Mouse (Mus musculus) lung, embryonic 16.5 days (tissue): ENCODE data around the gene Wwox. TPM values are rescaled to one million over a fixed set of nuclear protein-coding genes. Genes with fewer than 3 reads are reported as not detected.

Experiments used
- ATAC-seq: fragments of 200-750 bp; cut with Nextera tagmentation; 2 replicates; pipeline ENCODE4 v1.8.0; 2017; ENCODE audit warnings: low read depth, mild to moderate bottlenecking, moderate library complexity
- H3K27ac ChIP-seq: fragments of 300-500 bp; sonication (generic); 2 replicates; pipeline ENCODE4 v1.5.1; 2014; ENCODE audit warnings: mild to moderate bottlenecking, control low read depth, low read length
- H3K27me3 ChIP-seq: fragments of 300-500 bp; sonication (generic); 2 replicates; pipeline ENCODE4 v1.6.1; 2014; ENCODE audit warnings: low read depth, low read length, mixed read lengths; ENCODE audit not compliant: control insufficient read depth, insufficient read depth
- H3K36me3 ChIP-seq: fragments of 300-500 bp; sonication (generic); 2 replicates; pipeline ENCODE4 v1.6.1; 2014; ENCODE audit warnings: low read length; ENCODE audit not compliant: control insufficient read depth, insufficient read depth
- H3K4me1 ChIP-seq: fragments of 300-500 bp; sonication (generic); replicated peaks from 2 replicates; pipeline ENCODE4 v1.6.1; 2014; ENCODE audit warnings: low read length, mixed read lengths; ENCODE audit not compliant: control insufficient read depth, insufficient read depth
- H3K4me2 ChIP-seq: fragments of 300-500 bp; sonication (generic); 2 replicates; pipeline ENCODE4 v1.6.1; 2014; ENCODE audit warnings: low read depth, low read length, control low read depth
- H3K4me3 ChIP-seq: fragments of 300-500 bp; sonication (generic); 2 replicates; pipeline ENCODE4 v1.5.1; 2014; ENCODE audit warnings: mild to moderate bottlenecking, low read length, control low read depth
- H3K9ac ChIP-seq: fragments of 300-500 bp; sonication (generic); 2 replicates; pipeline ENCODE4 v1.6.1; 2014; ENCODE audit warnings: low read length, control low read depth
- H3K9me3 ChIP-seq: fragments of 300-500 bp; sonication (generic); 2 replicates; pipeline ENCODE4 v1.6.1; 2016; ENCODE audit warnings: low read length; ENCODE audit not compliant: control insufficient read depth
- WGBS: fragments of 180-500 bp; shearing (Covaris S2); extraction: QIAGEN DNeasy Blood & Tissue Kit; methylation state at CpG from one replicate; pipeline ENCODE4 v1.1.7; 2014; 5-methylcytosine and 5-hydroxymethylcytosine counted together
- polyA plus RNA-seq: library from polyadenylated mRNA; unstranded; fragments of >200 nt; fragmentation: Nextera tagmentation; extraction: Ambion mirVana; gene quantifications from 2 replicates; pipeline ENCODE4 v1.2.1, GENCODE M21; 2015

Wwox gene
- polyA plus RNA-seq, 1 experiment from 2014 or later, result 20.2 TPM

GRCm38 (mm10) chr8:114479749-114480148 lies 40.3 kb downstream of the Wwox start:
- H3K4me1 ChIP-seq, result peaks cover 10% of the 10 kb centered on the region
- H3K4me3 ChIP-seq, result no peak overlapping the region
- H3K27ac ChIP-seq, result no peak overlapping the region
- H3K36me3 ChIP-seq, result no peaks in the 10 kb centered on the region
- no peaks in the 10 kb centered on the region for H3K27me3 ChIP-seq
- no peak for ATAC-seq
- no peak overlapping the region for H3K4me2 ChIP-seq
- WGBS, result 61% methylated on average over 8 of the region's 8 CpGs
- no peak overlapping the region for H3K9ac ChIP-seq
- H3K9me3 ChIP-seq, result no peaks in the 10 kb centered on the region

GRCm38 (mm10) chr8:114491662-114492160 lies 52.3 kb downstream of the Wwox start:
- no peak overlapping the region for H3K4me2 ChIP-seq
- ATAC-seq, result no peak
- 88% methylated on average over 5 of the region's 5 CpGs for WGBS
- H3K4me1 ChIP-seq, result no peaks in the 10 kb centered on the region
- H3K27ac ChIP-seq, result no peak overlapping the region
- no peak overlapping the region for H3K4me3 ChIP-seq
- no peaks in the 10 kb centered on the region for H3K27me3 ChIP-seq
- no peak overlapping the region for H3K9ac ChIP-seq
- H3K9me3 ChIP-seq, result no peaks in the 10 kb centered on the region
- H3K36me3 ChIP-seq, result no peaks in the 10 kb centered on the region

DNA sequence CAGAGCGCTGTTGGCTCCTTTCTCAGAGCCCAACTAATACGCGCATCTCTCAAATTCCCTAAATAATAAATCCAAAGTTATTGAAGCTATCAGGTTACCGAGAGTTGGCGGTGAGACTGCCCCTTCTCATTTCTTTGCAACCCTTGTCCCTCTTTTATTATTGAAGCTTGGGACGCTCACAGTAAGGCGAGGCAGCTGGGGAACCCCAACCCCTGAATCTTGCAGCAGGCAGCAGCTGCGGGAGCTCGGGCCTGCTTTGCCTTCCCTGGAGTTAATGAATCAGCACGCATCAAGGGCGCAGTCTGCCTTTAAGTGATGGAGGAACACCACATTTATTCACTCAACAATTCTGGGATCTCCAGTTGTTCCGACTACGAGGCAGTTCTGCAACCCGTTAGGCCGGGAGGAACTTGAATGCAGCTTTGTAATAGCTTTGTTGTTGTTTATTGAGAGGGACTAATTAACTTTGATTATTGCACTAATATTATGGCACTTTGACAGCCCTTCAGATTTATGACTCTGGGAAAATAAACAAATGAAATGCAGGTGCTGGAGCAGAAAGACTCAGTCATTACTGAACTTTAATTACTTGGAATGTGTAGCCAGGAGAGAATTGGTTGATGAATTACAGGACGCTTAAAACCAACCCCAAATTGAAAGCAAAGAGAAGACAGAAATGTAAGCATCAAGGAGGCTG lies 60.1 kb downstream of the Wwox start:
- WGBS, result 69% methylated on average over 16 of the region's 16 CpGs
- Histone ChIP-seq H3K9me3 (no peaks in the 10 kb centered on the region), H3K36me3 (no peaks in the 10 kb centered on the region), H3K27me3 (no peaks in the 10 kb centered on the region), H3K27ac (no peak overlapping the region), H3K9ac (no peak overlapping the region), H3K4me1 (peaks cover 4% of the 10 kb centered on the region), H3K4me2 (no peak overlapping the region), H3K4me3 (no peak overlapping the region)
- ATAC-seq, result no peak

GRCm38 (mm10) chr8:114501906-114502305 lies 62.5 kb downstream of the Wwox start:
- Histone ChIP-seq H3K4me1 (peaks cover 17% of the 10 kb centered on the region), H3K9ac (no peak overlapping the region), H3K4me2 (no peak overlapping the region), H3K4me3 (no peak overlapping the region), H3K27me3 (no peaks in the 10 kb centered on the region), H3K9me3 (no peaks in the 10 kb centered on the region), H3K27ac (no peak overlapping the region), H3K36me3 (no peaks in the 10 kb centered on the region)
- no peak for ATAC-seq
- WGBS, result 79% methylated on average over 6 of the region's 6 CpGs

DNA sequence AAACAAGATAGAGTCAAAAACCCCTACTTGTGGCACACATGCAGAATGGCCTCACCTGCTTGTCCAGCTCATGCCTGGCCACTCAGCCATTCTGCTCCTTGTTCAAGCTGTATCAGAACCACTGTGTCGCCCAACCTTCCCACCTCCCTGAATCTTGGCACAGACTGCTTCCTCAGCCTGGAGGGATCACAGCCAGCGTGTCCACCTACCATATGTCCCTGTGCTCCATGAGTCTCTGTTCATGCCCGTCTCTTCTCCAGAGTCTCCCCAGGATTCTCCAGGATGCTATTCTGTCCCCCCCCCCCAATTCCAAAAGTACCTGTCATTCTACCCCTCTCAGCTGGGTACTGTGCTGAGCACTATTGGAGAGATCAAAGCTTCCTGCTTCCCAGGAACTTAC lies 63.7 kb downstream of the Wwox start:
- no peak overlapping the region for H3K4me3 ChIP-seq
- H3K27ac ChIP-seq, result no peak overlapping the region
- no peaks in the 10 kb centered on the region for H3K36me3 ChIP-seq
- 67% methylated on average over 3 of the region's 3 CpGs for WGBS
- no peak overlapping the region for H3K4me2 ChIP-seq
- H3K27me3 ChIP-seq, result no peaks in the 10 kb centered on the region
- H3K4me1 ChIP-seq, result peaks cover 17% of the 10 kb centered on the region
- ATAC-seq, result no peak
- no peaks in the 10 kb centered on the region for H3K9me3 ChIP-seq
- H3K9ac ChIP-seq, result no peak overlapping the region

DNA sequence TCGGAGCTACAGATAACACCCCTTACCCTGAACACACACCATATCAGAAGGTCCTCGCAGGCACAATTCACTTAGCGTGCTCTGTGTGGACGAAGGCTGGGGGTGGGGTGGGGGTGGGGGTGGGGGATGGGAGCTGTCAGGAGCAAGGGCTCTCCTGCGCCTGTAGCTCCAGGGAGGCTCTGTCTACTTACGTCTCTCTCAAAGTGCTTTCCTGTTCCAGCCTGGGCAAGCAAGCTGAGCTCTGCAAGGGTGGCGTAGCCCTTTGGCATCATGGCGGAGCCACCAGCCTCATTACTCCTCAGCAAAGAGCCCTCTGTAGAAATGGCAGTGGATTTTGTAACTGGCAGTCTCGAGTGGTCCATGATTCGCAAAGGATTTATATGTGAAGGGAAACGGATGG lies 65.4 kb downstream of the Wwox start:
- WGBS, result 41% methylated on average over 11 of the region's 11 CpGs
- 0 out of 2 replicates have a peak, but pooled peaks have one; percentile 4 for ATAC-seq
- no peak overlapping the region for H3K4me2 ChIP-seq

GRCm38 (mm10) chr8:114505351-114506347 lies 66.2 kb downstream of the Wwox start:
- Histone ChIP-seq H3K4me2 (no peak overlapping the region), H3K9me3 (no peaks in the 10 kb centered on the region), H3K36me3 (no peaks in the 10 kb centered on the region), H3K4me1 (peaks cover 17% of the 10 kb centered on the region), H3K27me3 (no peaks in the 10 kb centered on the region), H3K9ac (no peak overlapping the region; the same call in 1 of the 2 replicates), H3K27ac (no peak overlapping the region), H3K4me3 (no peak overlapping the region)
- peak; percentile 77 for ATAC-seq
- WGBS, result 57% methylated on average over 18 of the region's 18 CpGs

More for the DNA sequence above, 65.4 kb downstream of the Wwox start:
- Histone ChIP-seq H3K9ac (no peak overlapping the region), H3K27me3 (no peaks in the 10 kb centered on the region), H3K4me3 (no peak overlapping the region), H3K36me3 (no peaks in the 10 kb centered on the region), H3K27ac (no peak overlapping the region), H3K4me1 (peaks cover 17% of the 10 kb centered on the region), H3K9me3 (no peaks in the 10 kb centered on the region)

DNA sequence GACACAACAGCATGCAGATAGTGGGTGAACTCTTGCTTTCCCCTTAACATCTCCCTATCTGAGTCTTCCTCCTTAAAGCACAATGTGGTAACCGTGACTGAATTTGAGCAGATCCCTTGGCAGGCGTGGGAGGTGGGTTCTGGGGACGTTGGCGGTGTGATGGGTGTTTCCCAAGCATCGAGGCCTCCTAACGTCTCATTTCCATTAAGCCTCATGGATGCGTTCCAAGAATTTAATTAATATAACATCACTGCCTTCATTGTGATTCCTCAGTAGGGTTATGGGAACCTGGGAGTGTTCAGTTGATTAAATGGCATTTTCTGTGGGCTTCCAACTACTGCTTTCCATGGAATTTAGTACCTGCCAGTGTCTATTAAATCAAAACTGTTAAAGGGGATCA lies 67.9 kb downstream of the Wwox start:
- no peak overlapping the region for H3K4me3 ChIP-seq
- WGBS, result 80% methylated on average over 7 of the region's 7 CpGs
- H3K36me3 ChIP-seq, result no peaks in the 10 kb centered on the region
- no peak overlapping the region for H3K27ac ChIP-seq
- H3K9ac ChIP-seq, result no peak overlapping the region
- ATAC-seq, result no peak
- no peak overlapping the region for H3K4me2 ChIP-seq
- no peaks in the 10 kb centered on the region for H3K9me3 ChIP-seq
- no peaks in the 10 kb centered on the region for H3K27me3 ChIP-seq
- H3K4me1 ChIP-seq, result peaks cover 22% of the 10 kb centered on the region

GRCm38 (mm10) chr8:114510226-114510625 lies 70.8 kb downstream of the Wwox start:
- Histone ChIP-seq H3K27ac (no peak overlapping the region), H3K27me3 (no peaks in the 10 kb centered on the region), H3K9ac (no peak overlapping the region), H3K4me3 (no peak overlapping the region), H3K36me3 (no peaks in the 10 kb centered on the region), H3K4me1 (peaks cover 16% of the 10 kb centered on the region), H3K4me2 (no peak overlapping the region), H3K9me3 (no peaks in the 10 kb centered on the region)
- WGBS, result 53% methylated on average over 1 of the region's 1 CpGs
- ATAC-seq, result no peak
